Mouse (Mus musculus): Measurements from ENCODE around the gene Ntrk2. TPM values are rescaled to one million over a fixed set of nuclear protein-coding genes. Genes with fewer than 3 reads are reported as not detected.

Gene Ntrk2
- polyA plus RNA-seq, 1 experiment from 2014 or later, result 0.27 TPM

DNA sequence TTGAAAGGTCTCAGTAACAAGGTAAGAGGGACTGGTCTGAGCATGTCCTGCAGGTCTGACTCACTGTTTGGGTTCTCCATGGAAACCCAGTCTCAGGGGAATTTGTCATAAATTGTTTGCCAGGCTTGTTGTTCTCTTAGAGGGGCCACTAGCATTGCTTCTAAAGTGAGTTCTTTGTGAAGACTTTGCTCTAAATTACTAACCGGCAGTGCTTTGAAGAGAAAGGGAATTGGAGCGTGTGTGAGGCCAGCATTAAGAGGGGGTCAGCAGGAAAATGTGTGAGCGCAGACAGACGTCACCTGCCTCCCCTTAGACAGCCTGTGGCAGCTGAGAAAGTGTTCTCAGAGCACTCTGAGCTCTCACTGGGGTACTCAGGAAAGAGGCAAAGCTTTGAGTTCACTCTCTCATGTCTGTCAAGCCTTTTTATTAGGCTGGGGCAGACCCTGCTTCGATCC, 165.1 kb downstream of the Ntrk2 start:
- Histone ChIP-seq H3K36me3 (no peaks in the 10 kb centered on the region), H3K9me3 (replicated peaks) (no peaks in the 10 kb centered on the region), H3K4me2 (no peak overlapping the region), H3K27me3 (no peaks in the 10 kb centered on the region), H3K27ac (no peak overlapping the region), H3K4me3 (replicated peaks) (no peak overlapping the region), H3K9ac (no peak overlapping the region), H3K4me1 (replicated peaks) (no peaks in the 10 kb centered on the region)
- WGBS (ENCODE audit: insufficient replicate concordance), result 42% methylated on average over 5 of the region's 5 CpGs
- DNase-seq, result no peak
- ATAC-seq (ENCODE audit: low read depth), result no peak

DNA sequence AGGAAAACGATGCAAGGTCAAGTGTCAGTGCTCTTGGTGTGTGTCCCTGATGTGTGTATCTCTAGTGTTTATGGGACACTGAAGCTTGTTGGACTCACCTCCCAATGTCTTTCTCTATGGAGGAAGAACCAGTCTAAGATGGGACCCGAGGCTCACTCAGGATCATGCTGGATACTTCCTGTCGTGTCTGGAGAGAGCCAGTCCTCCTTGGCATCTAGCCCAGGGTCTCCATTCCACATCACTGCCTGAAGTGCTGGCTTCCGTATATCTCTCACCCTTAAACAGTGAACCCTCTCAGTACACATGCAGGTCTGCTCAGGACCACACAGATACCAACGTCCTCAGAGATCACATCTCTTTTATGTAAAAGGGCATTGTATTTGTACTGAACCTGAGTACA, 166.1 kb downstream of the Ntrk2 start:
- Histone ChIP-seq H3K4me1 (replicated peaks) (no peaks in the 10 kb centered on the region), H3K27me3 (no peaks in the 10 kb centered on the region), H3K9ac (no peak overlapping the region), H3K36me3 (no peaks in the 10 kb centered on the region), H3K4me2 (no peak overlapping the region), H3K4me3 (replicated peaks) (no peak overlapping the region), H3K27ac (no peak overlapping the region), H3K9me3 (replicated peaks) (no peaks in the 10 kb centered on the region)
- no peak for DNase-seq
- no peak for ATAC-seq (ENCODE audit: low read depth)
- 57% methylated on average over 5 of the region's 5 CpGs for WGBS (ENCODE audit: insufficient replicate concordance)

DNA sequence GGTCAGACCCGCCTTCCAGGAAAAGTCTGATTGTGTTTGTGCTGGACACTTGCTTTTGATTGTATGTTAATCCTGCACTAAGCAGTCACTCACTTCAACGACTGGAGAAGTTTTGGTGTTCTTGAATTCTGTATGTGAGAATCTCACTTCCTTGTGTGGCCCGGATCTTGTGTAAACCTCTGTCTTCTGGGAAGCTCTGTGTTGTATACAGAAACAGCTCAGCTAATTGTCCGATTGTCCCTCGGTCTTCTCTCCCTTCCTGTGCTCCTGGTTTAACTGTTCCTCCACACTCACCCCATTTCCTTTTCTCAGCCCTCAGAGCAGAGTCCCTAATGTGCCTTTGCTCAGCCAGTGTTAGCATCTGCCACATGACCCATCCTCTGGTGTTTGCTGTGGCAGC, 190.1 kb downstream of the Ntrk2 start:
- H3K27me3 ChIP-seq, result no peaks in the 10 kb centered on the region
- no peak for DNase-seq
- H3K4me3 ChIP-seq (replicated peaks), result no peak overlapping the region
- ATAC-seq (ENCODE audit: low read depth), result no peak
- 39% methylated on average over 5 of the region's 5 CpGs for WGBS (ENCODE audit: insufficient replicate concordance)
- no peak overlapping the region for H3K4me2 ChIP-seq
- H3K4me1 ChIP-seq (replicated peaks), result peaks cover 9% of the 10 kb centered on the region; the same call in 1 of the 2 replicates
- H3K9me3 ChIP-seq (replicated peaks), result no peaks in the 10 kb centered on the region
- no peak overlapping the region for H3K9ac ChIP-seq
- no peaks in the 10 kb centered on the region for H3K36me3 ChIP-seq
- H3K27ac ChIP-seq, result no peak overlapping the region

DNA sequence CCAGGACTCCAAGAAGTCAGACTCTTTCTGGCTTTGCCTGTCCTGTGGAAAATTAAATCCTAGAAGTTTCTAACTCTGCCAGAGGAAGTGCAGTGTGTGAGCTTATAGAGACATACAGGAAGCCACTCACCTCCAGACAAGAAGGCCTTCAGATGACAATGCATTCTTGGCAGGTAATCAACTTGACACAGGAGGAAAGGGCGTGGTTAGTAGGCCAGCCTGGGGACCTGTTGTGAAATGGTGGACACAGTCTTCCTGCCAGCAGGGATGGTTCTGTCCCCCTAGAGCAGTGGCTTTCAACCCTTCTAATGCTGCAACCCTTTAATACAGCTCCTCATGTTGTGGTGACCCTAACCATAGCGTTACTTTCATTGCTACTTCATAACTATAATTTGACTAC, 191.4 kb downstream of the Ntrk2 start:
- no peak for DNase-seq
- no peak for ATAC-seq (ENCODE audit: low read depth)

DNA sequence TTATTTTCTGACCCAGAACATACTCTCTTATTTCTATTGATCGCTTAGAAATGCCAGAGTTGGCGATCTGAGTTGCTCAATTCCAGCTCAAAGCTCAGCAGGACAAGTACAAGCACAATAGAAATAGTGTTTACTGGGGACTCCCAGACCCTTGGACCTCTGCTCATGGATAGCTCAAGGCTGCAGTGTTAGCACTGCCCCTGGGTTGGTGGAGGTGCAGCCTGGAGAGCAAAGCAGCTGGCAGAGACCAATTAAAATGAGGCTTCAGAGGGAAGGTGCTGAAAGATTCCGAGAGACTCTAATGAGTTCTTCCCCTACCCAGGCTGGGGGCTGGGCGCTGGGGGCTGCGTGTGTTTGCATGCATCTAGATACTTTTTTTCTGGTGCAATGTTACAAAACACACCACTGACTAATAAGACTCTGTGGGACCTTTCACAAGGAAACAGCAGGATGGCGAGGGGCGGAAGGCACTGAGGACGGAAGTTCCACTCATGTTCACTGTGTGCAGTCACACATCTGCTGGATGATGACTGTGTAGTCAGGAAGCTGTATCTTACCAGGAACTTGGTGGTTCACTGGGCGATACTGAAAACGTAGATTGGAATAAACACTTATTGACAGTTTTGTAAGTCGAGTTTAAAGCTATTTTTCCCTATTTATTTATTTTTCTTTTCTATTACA, 193.1 kb downstream of the Ntrk2 start:
- Histone ChIP-seq H3K4me1 (replicated peaks) (peaks cover 9% of the 10 kb centered on the region; the same call in 1 of the 2 replicates), H3K9ac (no peak overlapping the region), H3K4me2 (peak overlapping the region; percentile 26), H3K4me3 (replicated peaks) (no peak overlapping the region), H3K27ac (no peak overlapping the region), H3K27me3 (no peaks in the 10 kb centered on the region), H3K36me3 (no peaks in the 10 kb centered on the region), H3K9me3 (replicated peaks) (no peaks in the 10 kb centered on the region)
- no peak for DNase-seq
- peak; percentile 74 for ATAC-seq (ENCODE audit: low read depth)
- WGBS (ENCODE audit: insufficient replicate concordance), result 40% methylated on average over 11 of the region's 11 CpGs

More for the DNA sequence above, 191.4 kb downstream of the Ntrk2 start:
- no peak overlapping the region for H3K9ac ChIP-seq
- H3K9me3 ChIP-seq (replicated peaks), result no peaks in the 10 kb centered on the region
- H3K4me3 ChIP-seq (replicated peaks), result no peak overlapping the region
- no peak overlapping the region for H3K4me2 ChIP-seq
- H3K27ac ChIP-seq, result no peak overlapping the region
- no peaks in the 10 kb centered on the region for H3K36me3 ChIP-seq
- no peaks in the 10 kb centered on the region for H3K27me3 ChIP-seq
- H3K4me1 ChIP-seq (replicated peaks), result peaks cover 9% of the 10 kb centered on the region; the same call in 1 of the 2 replicates
- 55% methylated on average over 2 of the region's 2 CpGs for WGBS (ENCODE audit: insufficient replicate concordance)

DNA sequence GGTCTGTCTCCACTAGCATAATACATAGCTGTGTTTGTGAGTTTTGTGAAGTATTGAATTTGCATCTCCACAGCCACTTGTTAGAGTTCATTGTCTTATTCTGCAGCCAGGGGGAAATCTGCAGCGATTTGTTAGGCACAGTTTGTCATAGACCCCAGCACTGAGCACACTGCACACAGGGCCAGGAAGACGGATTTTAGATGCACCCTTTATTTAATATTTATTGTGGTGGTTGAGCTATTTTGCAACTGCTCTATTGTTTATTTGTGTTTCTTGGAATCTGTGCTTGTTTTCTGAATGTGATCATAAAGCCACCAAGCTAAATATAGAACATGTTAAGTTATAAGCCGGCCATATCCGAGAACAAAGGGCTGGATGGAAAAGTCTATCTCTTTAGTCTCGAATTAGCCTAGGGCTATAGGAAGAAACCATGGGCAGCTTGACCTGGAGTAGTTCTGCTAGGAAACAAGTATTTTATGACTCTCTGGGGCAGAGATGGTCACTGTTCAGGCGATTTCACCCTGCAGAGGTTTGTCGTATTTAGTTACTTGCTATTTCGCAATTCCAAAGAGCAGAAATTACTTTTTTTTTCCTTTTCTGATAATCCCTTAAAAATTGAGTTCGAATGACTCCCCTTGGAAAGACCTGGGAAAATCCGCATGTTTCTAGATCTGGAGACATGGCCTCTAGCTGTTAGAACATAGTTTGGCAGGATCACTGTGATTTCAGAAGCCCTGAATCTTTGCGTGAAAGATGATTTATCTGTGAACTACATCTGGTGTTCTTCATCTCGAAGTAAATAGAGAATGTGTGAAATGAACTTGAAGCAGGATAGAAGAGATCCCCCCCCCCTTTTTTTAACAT, 196.8 kb downstream of the Ntrk2 start:
- ATAC-seq (ENCODE audit: low read depth), result no peak
- WGBS (ENCODE audit: insufficient replicate concordance), result 51% methylated on average over 12 of the region's 12 CpGs

DNA sequence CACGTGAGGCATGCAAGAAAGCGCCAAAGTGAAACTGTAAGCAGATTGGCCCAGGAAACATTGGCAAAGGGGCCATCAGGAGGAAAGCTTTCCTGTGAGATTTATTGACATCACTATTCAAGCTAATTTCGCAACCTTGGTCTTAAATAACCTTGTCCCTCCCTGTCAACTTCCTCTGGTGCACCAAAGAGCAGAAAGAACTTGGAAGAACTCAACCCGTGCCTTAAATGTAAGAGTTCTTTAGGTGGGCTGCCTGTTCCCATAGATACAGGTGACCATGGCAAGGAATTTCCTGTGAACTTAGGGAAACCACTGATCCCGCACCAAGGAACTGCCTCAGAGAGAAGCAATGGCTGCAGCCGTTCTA, 197.4 kb downstream of the Ntrk2 start:
- Histone ChIP-seq H3K9ac (no peak overlapping the region), H3K4me1 (replicated peaks) (peaks cover 5% of the 10 kb centered on the region; the same call in 1 of the 2 replicates), H3K4me3 (replicated peaks) (no peak overlapping the region), H3K36me3 (no peaks in the 10 kb centered on the region), H3K27ac (no peak overlapping the region), H3K4me2 (no peak overlapping the region), H3K27me3 (no peaks in the 10 kb centered on the region), H3K9me3 (replicated peaks) (no peaks in the 10 kb centered on the region)
- 28% methylated on average over 6 of the region's 6 CpGs for WGBS (ENCODE audit: insufficient replicate concordance)
- no peak for DNase-seq
- no peak for ATAC-seq (ENCODE audit: low read depth)

More for the DNA sequence above, 196.8 kb downstream of the Ntrk2 start:
- no peak overlapping the region for H3K4me3 ChIP-seq (replicated peaks)
- H3K9ac ChIP-seq, result no peak overlapping the region
- peaks cover 5% of the 10 kb centered on the region; the same call in 1 of the 2 replicates for H3K4me1 ChIP-seq (replicated peaks)
- no peak for DNase-seq
- no peak overlapping the region for H3K27ac ChIP-seq
- no peak overlapping the region for H3K4me2 ChIP-seq
- no peaks in the 10 kb centered on the region for H3K27me3 ChIP-seq
- H3K9me3 ChIP-seq (replicated peaks), result no peaks in the 10 kb centered on the region
- no peaks in the 10 kb centered on the region for H3K36me3 ChIP-seq

DNA sequence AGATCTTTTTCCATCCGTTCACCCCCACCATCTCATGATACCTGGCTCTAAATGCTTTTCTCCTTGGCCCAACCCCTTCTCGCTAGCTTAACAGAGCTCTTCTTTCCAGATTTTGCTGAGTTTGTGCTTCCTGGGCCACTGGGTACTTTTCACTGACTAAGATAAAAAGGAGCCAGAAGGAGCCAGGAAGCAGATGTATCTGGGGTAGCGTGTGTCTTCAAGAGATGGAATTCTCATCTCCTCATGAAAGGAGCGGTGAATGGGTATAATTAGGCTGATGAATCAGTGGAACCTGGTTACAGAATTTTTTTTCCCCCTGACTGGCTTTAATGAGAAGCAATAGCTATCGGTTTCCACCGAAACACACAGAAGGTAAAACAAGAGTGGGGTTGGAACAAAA, 198.2 kb downstream of the Ntrk2 start:
- H3K9ac ChIP-seq, result no peak overlapping the region
- WGBS (ENCODE audit: insufficient replicate concordance), result 70% methylated on average over 6 of the region's 6 CpGs

DNA sequence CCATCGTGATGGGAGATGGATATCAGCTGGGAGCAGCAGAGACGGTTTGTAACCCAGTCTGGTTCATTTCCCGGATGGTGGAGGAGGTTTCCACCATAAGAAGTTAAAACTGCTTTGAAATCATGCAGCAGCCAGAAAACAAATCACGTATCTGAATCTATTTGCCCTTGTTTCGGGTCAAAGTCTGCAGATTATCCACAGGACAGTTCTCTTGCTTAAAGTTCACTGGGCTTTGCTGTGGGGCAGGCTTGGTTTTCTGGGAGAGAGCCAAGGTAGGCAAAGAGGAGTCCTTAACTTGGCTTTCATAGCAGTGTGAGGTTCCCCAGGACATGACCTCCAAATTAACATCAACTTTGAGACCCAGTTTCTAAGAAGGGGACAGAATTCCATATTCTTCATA, 203.5 kb downstream of the Ntrk2 start:
- DNase-seq (no peak), ATAC-seq (ENCODE audit: low read depth) (no peak)
- Histone ChIP-seq H3K4me3 (replicated peaks) (no peak overlapping the region), H3K4me1 (replicated peaks) (no peaks in the 10 kb centered on the region), H3K4me2 (no peak overlapping the region), H3K27ac (no peak overlapping the region), H3K27me3 (no peaks in the 10 kb centered on the region), H3K9me3 (replicated peaks) (no peaks in the 10 kb centered on the region), H3K9ac (no peak overlapping the region), H3K36me3 (no peaks in the 10 kb centered on the region)
- 53% methylated on average over 5 of the region's 5 CpGs for WGBS (ENCODE audit: insufficient replicate concordance)

More for the DNA sequence above, 198.2 kb downstream of the Ntrk2 start:
- Histone ChIP-seq H3K4me3 (replicated peaks) (no peak overlapping the region), H3K36me3 (no peaks in the 10 kb centered on the region), H3K27me3 (no peaks in the 10 kb centered on the region), H3K9me3 (replicated peaks) (no peaks in the 10 kb centered on the region), H3K4me2 (no peak overlapping the region), H3K27ac (no peak overlapping the region), H3K4me1 (replicated peaks) (peaks cover 2% of the 10 kb centered on the region; the same call in 1 of the 2 replicates)
- no peak for DNase-seq
- ATAC-seq (ENCODE audit: low read depth), result no peak

DNA sequence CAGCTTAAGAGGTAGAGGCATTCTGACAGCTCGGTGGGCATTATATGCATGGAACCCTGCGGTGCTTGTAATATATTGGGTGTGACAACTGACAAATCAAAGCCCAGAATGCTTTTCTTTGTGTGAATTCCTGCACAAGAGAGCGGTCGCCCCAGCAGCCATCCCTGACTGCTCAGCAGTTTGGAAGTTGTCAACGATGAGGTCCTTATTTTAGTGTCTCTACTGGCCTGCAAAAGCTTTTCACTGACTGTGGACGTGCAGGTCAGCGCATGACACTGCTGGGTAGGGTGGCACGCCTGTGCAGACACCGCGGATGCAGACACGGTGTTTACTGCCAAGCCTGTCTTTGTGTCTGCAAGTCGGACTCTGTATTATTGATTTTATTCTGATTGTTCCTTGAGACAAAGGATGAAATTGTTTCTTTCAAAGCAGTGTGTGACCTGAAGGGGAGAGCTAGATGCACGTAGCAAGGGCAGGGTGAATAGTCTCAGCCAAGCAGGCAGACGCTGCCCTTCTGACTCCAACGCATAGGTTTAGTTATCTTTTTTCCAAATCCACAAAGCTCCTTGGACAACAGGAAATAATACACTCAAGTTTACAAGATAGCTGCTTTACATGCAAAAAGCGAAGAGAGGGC, 204.6 kb downstream of the Ntrk2 start:
- Histone ChIP-seq H3K27ac (no peak overlapping the region), H3K9ac (no peak overlapping the region), H3K9me3 (replicated peaks) (no peaks in the 10 kb centered on the region), H3K4me1 (replicated peaks) (no peaks in the 10 kb centered on the region), H3K4me3 (replicated peaks) (no peak overlapping the region), H3K36me3 (no peaks in the 10 kb centered on the region), H3K27me3 (no peaks in the 10 kb centered on the region), H3K4me2 (peak overlapping the region; percentile 43)
- no peak for ATAC-seq (ENCODE audit: low read depth)
- 50% methylated on average over 16 of the region's 16 CpGs for WGBS (ENCODE audit: insufficient replicate concordance)
- DNase-seq, result no peak

DNA sequence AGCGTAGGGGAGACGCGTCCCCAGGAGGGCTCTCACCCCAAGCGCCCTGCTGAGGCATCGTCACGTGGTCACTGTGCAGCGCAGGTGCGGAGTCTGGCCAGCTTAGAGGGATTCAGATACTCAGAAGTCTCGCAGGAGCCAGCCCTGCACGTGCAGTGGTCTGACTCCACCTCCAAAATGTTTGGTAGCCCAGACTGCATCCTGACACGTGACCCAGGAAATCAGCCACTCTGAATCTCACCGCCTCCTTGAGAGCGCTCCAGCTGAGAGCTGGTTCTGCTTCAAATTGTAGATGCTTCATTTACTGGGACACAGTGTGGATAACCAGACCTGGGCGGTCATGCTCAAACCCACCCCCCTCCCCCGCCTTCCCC, 205.1 kb downstream of the Ntrk2 start:
- H3K4me1 ChIP-seq (replicated peaks), result no peaks in the 10 kb centered on the region
- no peak overlapping the region for H3K4me3 ChIP-seq (replicated peaks)
- DNase-seq, result no peak
- no peaks in the 10 kb centered on the region for H3K27me3 ChIP-seq
- peak overlapping the region; percentile 43 for H3K4me2 ChIP-seq
- ATAC-seq (ENCODE audit: low read depth), result no peak
- WGBS (ENCODE audit: insufficient replicate concordance), result 9% methylated on average over 15 of the region's 15 CpGs
- no peaks in the 10 kb centered on the region for H3K9me3 ChIP-seq (replicated peaks)
- no peak overlapping the region for H3K9ac ChIP-seq
- H3K36me3 ChIP-seq, result no peaks in the 10 kb centered on the region
- no peak overlapping the region for H3K27ac ChIP-seq

Data from liver, embryonic 13.5 days (tissue).